Mouse (Mus musculus): ENCODE results near the gene Zfr2. TPM values are rescaled to one million over a fixed set of nuclear protein-coding genes. Genes with fewer than 3 reads are reported as not detected.
"Not testable (repeated sequence)": the region's sequence is repeated elsewhere in the genome, so short reads cannot be mapped to it uniquely, and the experiment has no call there.

Gene Zfr2
- total and polyA plus RNA-seq, 3 experiments: 0.81 to 1.4 TPM; not detected in 1

DNA sequence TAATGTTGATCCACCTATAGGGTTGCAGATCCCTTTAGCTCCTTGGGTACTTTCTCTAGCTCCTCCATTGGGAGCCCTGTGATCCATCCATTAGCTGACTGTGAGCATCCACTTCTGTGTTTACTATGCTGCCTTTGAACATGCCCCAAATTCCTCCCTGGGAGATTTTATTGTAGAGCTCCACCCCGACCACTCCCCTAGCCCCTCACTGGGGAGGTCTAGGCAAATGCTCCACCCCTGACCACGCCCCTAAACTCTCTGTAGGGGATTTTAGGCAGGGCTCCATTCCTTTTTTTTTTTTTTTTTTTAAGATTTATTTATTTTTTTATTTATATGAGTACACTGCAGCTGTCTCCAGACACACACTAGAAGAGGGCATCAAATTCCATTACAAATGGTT lies 9.2 kb upstream of the Zfr2 start:
- not testable (repeated sequence) for H3K4me1 ChIP-seq (ENCODE audit: control insufficient read depth in 1 of 2, insufficient read depth in 2 of 2, low read length in 2 of 2); H3K9me3 ChIP-seq (replicated peaks; ENCODE audit: insufficient read depth, low read length); H3K79me2 ChIP-seq (ENCODE audit: control insufficient read depth, insufficient read depth, low read length, poor library complexity); H3K9ac ChIP-seq (ENCODE audit: control insufficient read depth, low read depth, low read length, poor library complexity, severe bottlenecking); H3K36me3 ChIP-seq (ENCODE audit: control insufficient read depth in 1 of 2, insufficient read depth in 2 of 2, low read length in 2 of 2); H3K4me3 ChIP-seq (ENCODE audit: control insufficient read depth in 1 of 2, insufficient read depth in 1 of 2, low read depth in 2 of 2, low read length in 2 of 2); H3K27ac ChIP-seq (ENCODE audit: control insufficient read depth, low read depth, low read length); DNase-seq (ENCODE audit: low read depth, low spot score)
- H3K27me3 ChIP-seq (ENCODE audit: control insufficient read depth in 1 of 2, insufficient read depth in 2 of 2, low read length in 2 of 2): peaks cover 2 to 17% of the 10 kb centered on the region in 2 experiments

DNA sequence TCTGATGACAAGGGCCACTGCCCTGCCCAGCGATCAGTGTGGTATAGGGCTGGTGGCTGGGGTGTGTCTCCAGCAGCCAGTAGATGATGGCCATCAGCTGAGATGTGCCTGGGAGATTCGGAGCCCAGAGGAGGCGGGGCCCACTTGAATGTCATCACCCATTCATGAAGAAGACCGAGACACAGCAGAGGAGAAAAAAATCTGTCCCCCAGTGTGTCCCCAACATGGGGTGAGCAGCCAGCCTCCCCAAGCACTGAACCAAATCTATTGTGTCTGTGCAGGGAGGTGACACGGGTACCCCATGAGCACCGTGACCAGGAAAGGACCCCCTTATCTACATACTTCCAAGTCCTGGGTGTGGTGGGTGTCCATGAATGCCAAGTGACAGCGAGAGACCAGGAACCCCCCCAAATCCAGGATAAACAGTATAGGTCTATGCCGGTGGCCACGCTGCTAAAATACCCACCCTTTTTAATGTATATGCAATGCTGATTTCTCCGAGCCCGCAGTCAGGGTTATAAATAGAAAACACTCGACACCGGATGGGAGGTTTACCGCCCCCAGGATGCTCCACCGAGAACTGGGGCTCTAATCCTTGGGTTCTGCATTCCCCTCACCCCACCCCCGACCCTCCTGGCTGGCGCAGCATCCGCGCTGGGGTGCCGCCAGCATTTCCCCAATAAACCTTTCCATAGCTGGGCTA lies 3.1 kb upstream of the Zfr2 start:
- Histone ChIP-seq H3K4me3 (ENCODE audit: control insufficient read depth in 1 of 2, insufficient read depth in 1 of 2, low read depth in 2 of 2, low read length in 2 of 2) (no peak overlapping the region), H3K36me3 (ENCODE audit: control insufficient read depth in 1 of 2, insufficient read depth in 2 of 2, low read length in 2 of 2) (peaks cover 0 to 7% of the 10 kb centered on the region in 2 experiments; a peak in 2 of 4 replicates), H3K4me1 (ENCODE audit: control insufficient read depth in 1 of 2, insufficient read depth in 2 of 2, low read length in 2 of 2) (peaks cover 0 to 12% of the 10 kb centered on the region in 2 experiments; a peak in 2 of 4 replicates), H3K9me3 (replicated peaks; ENCODE audit: insufficient read depth, low read length) (no peaks in the 10 kb centered on the region), H3K79me2 (ENCODE audit: control insufficient read depth, insufficient read depth, low read length, poor library complexity) (no peaks in the 10 kb centered on the region), H3K9ac (ENCODE audit: control insufficient read depth, low read depth, low read length, poor library complexity, severe bottlenecking) (no peak overlapping the region), H3K27ac (ENCODE audit: control insufficient read depth, low read depth, low read length) (no peak overlapping the region), H3K27me3 (ENCODE audit: control insufficient read depth in 1 of 2, insufficient read depth in 2 of 2, low read length in 2 of 2) (peaks cover 6 to 19% of the 10 kb centered on the region in 2 experiments)
- no peak for DNase-seq (ENCODE audit: low read depth, low spot score)
- TF ChIP-seq ZKSCAN1 (IDR thresholded peaks at IDR 0.05; ENCODE audit: low read depth, low read length) (no peak), KAT2A (conservative IDR thresholded peaks at IDR 0.05; ENCODE audit: low read depth, low read length) (no peak), ELF1 (IDR thresholded peaks at IDR 0.05; ENCODE audit: low read depth, low read length) (no peak), SMC3 (IDR thresholded peaks at IDR 0.05; ENCODE audit: low read depth, low read length) (no peak), MYB (IDR thresholded peaks at IDR 0.05; ENCODE audit: low read depth, low read length) (no peak), BHLHE40 (IDR thresholded peaks at IDR 0.05; ENCODE audit: borderline replicate concordance, low read depth, low read length) (no peak), CTCF (IDR thresholded peaks at IDR 0.05 in 2 of 3, conservative IDR thresholded peaks at IDR 0.05 in 1 of 3; ENCODE audit: control insufficient read depth in 1 of 3, insufficient read depth in 1 of 3, low read depth in 2 of 3, low read length in 3 of 3, poor library complexity in 1 of 3, severe bottlenecking in 1 of 3) (no peak)

DNA sequence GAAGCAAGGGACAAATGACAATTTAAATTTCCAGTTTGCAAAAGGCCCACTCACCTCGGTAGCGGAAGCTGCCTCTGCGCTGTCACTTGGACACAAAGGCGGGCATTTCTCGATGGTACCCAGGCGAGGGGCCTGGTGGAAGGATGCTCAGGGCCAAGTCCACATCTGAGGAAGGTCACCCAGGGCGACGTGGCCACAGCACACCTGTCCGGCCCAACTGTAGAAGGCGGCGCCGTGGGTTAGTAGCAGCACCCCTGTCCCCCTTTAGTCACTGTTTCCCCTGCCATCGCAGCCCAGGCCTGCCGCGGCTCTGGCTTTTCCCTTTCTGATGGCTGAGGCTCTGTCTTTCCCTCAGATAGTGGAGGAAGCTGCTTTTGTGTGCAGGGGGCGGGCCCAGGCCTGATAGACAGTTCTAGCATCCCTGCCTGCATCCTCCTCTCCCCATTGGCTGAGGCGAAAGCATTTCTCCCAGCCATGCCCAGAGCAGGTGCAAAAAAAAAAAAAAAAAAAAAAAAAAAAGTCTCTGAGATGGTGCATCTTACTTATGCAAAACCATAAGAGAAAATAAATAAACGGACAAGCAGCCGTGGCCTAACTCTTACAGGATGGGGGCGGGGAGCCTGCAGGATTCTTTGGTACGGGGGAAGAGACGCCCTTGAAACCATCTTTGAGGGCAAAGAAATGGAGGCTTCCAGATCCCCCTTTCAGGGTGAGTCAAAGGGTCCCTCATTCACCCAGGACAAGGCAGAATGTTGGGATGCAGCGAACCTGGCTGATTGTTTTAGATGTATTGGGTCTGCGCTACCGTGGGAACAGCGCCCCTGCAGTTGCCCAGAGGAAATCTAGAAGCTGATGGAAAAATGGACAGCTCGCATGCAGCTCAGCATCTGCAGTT lies 2.3 kb upstream of the Zfr2 start, which contains the start of gene Atcay:
Atcay (minus strand) TSS at position 396 of the 895 bp plus-strand sequence.
- Histone ChIP-seq H3K4me3 (ENCODE audit: control insufficient read depth in 1 of 2, insufficient read depth in 1 of 2, low read depth in 2 of 2, low read length in 2 of 2) (no peak within 1 kb of the TSS), H3K27me3 (ENCODE audit: control insufficient read depth in 1 of 2, insufficient read depth in 2 of 2, low read length in 2 of 2) (peaks cover 6 to 18% of the 10 kb centered on the region in 2 experiments)

More for the DNA sequence above, 2.3 kb upstream of the Zfr2 start, which contains the start of gene Atcay:
- H3K4me1 ChIP-seq (ENCODE audit: control insufficient read depth in 1 of 2, insufficient read depth in 2 of 2, low read length in 2 of 2): peaks cover 0 to 12% of the 10 kb centered on the region in 2 experiments; a peak in 2 of 4 replicates
- H3K79me2 ChIP-seq (ENCODE audit: control insufficient read depth, insufficient read depth, low read length, poor library complexity): no peaks in the 10 kb centered on the region
- H3K27ac ChIP-seq (ENCODE audit: control insufficient read depth, low read depth, low read length): no peak within 1 kb of the TSS
- H3K36me3 ChIP-seq (ENCODE audit: control insufficient read depth in 1 of 2, insufficient read depth in 2 of 2, low read length in 2 of 2): peaks cover 0 to 7% of the 10 kb centered on the region in 2 experiments; a peak in 2 of 4 replicates
- no peak for TF ChIP-seq EP300 (IDR thresholded peaks at IDR 0.05; ENCODE audit: low read depth in 1 of 2, low read length in 2 of 2)
- TF ChIP-seq CTCF (IDR thresholded peaks at IDR 0.05 in 2 of 3, conservative IDR thresholded peaks at IDR 0.05 in 1 of 3; ENCODE audit: control insufficient read depth in 1 of 3, insufficient read depth in 1 of 3, low read depth in 2 of 3, low read length in 3 of 3, poor library complexity in 1 of 3, severe bottlenecking in 1 of 3): peak in 1 of 3 experiments; percentile 14; a peak in 1 of 6 replicates
- no peak for DNase-seq (ENCODE audit: low read depth, low spot score)
- H3K9me3 ChIP-seq (replicated peaks; ENCODE audit: insufficient read depth, low read length): no peaks in the 10 kb centered on the region
- H3K9ac ChIP-seq (ENCODE audit: control insufficient read depth, low read depth, low read length, poor library complexity, severe bottlenecking): no peak within 1 kb of the TSS

Data from MEL (cell line).